Mouse (Mus musculus) stomach, embryonic 14.5 days (tissue): ENCODE results near the gene Id3. TPM values are rescaled to one million over a fixed set of nuclear protein-coding genes. Genes with fewer than 3 reads are reported as not detected.

ENCODE experiments used
- ATAC-seq: fragments of 200-750 bp; cut with Nextera tagmentation; 2 replicates; pipeline ENCODE4 v1.8.0; 2017; ENCODE audit warnings: low read depth, moderate TSS enrichment; ENCODE audit not compliant: insufficient number of reproducible peaks, insufficient read depth, low FRiP score
- H3K27ac ChIP-seq: fragments of 300-500 bp; sonication (generic); 2 replicates; pipeline ENCODE4 v1.5.1; 2014; ENCODE audit warnings: mild to moderate bottlenecking, low read length, moderate library complexity, mixed read lengths
- H3K27me3 ChIP-seq: fragments of 300-500 bp; sonication (generic); 2 replicates; pipeline ENCODE4 v1.6.1; 2014; ENCODE audit warnings: low read length, control low read depth, mixed read lengths; ENCODE audit not compliant: control insufficient read depth, insufficient read depth
- H3K36me3 ChIP-seq: fragments of 300-500 bp; sonication (generic); 2 replicates; pipeline ENCODE4 v1.6.1; 2014; ENCODE audit warnings: mild to moderate bottlenecking, control low read depth, low read length, moderate library complexity, mixed read lengths; ENCODE audit not compliant: control insufficient read depth, insufficient read depth
- H3K4me1 ChIP-seq: fragments of 300-500 bp; sonication (generic); 2 replicates; pipeline ENCODE4 v1.6.1; 2014; ENCODE audit warnings: low read length, control low read depth, mixed read lengths; ENCODE audit not compliant: control insufficient read depth, insufficient read depth
- H3K4me2 ChIP-seq: fragments of 300-500 bp; sonication (generic); replicated peaks from 2 replicates; pipeline ENCODE4 v1.6.1; 2014; ENCODE audit warnings: low read depth, low read length, control low read depth
- H3K4me3 ChIP-seq: fragments of 300-500 bp; sonication (generic); 2 replicates; pipeline ENCODE4 v1.5.1; 2014; ENCODE audit warnings: low read depth, low read length, control low read depth
- H3K9ac ChIP-seq: fragments of 300-500 bp; sonication (generic); replicated peaks from 2 replicates; pipeline ENCODE4 v1.6.1; 2014; ENCODE audit warnings: low read depth, mild to moderate bottlenecking, control low read depth, low read length, moderate library complexity, mixed read lengths
- H3K9me3 ChIP-seq: fragments of 300-500 bp; sonication (generic); 2 replicates; pipeline ENCODE4 v1.6.1; 2016; ENCODE audit warnings: low read depth, low read length, control low read depth; ENCODE audit not compliant: control insufficient read depth
- WGBS: fragments of 180-500 bp; shearing (Covaris S2); extraction: QIAGEN DNeasy Blood & Tissue Kit; methylation state at CpG from one replicate; pipeline ENCODE4 v1.1.7; 2014; 5-methylcytosine and 5-hydroxymethylcytosine counted together
- polyA plus RNA-seq: library from polyadenylated mRNA; unstranded; fragments of >200 nt; fragmentation: Nextera tagmentation; extraction: Ambion mirVana; gene quantifications from 2 replicates; pipeline ENCODE4 v1.2.1, GENCODE M21; 2014

The Id3 gene
- polyA plus RNA-seq, 1 experiment from 2014 or later = 404 TPM

GRCm38 (mm10) chr4:136142267-136143192, 767 bp upstream of the Id3 start:
- Histone ChIP-seq H3K9me3 (no peaks in the 10 kb centered on the region), H3K27ac (peak overlapping the region; percentile 97), H3K9ac (no peak overlapping the region), H3K36me3 (peaks cover 3% of the 10 kb centered on the region; the same call in 1 of the 2 replicates), H3K4me3 (peak overlapping the region; percentile 69; the same call in 1 of the 2 replicates), H3K4me1 (peaks cover 56% of the 10 kb centered on the region), H3K27me3 (no peaks in the 10 kb centered on the region), H3K4me2 (peak overlapping the region; percentile 76)
- no peak for ATAC-seq
- 4% methylated on average over 17 of the region's 17 CpGs for WGBS

- ATAC-seq = peak; percentile 8; the same call in 1 of the 2 replicates
- H3K4me2 ChIP-seq = peak overlapping the region; percentile 76
- H3K4me3 ChIP-seq = peak overlapping the region; percentile 69
- no peaks in the 10 kb centered on the region for H3K27me3 ChIP-seq
- H3K9ac ChIP-seq = peak overlapping the region; percentile 91
- H3K4me1 ChIP-seq = peaks cover 54% of the 10 kb centered on the region
- no peaks in the 10 kb centered on the region for H3K9me3 ChIP-seq
- peak overlapping the region; percentile 86 for H3K27ac ChIP-seq
- H3K36me3 ChIP-seq = peaks cover 3% of the 10 kb centered on the region; the same call in 1 of the 2 replicates
- WGBS = under 1% methylated on average over 50 of the region's 50 CpGs
These were observed 1.0 kb downstream of the Id3 start for GRCm38 (mm10) chr4:136144126-136144926.

GRCm38 (mm10) chr4:136144927-136145292, 1.6 kb downstream of the Id3 start:
- ATAC-seq = no peak
- Histone ChIP-seq H3K9me3 (no peaks in the 10 kb centered on the region), H3K4me3 (peak overlapping the region; percentile 69), H3K36me3 (peaks cover 3% of the 10 kb centered on the region; the same call in 1 of the 2 replicates), H3K27ac (peak overlapping the region; percentile 86), H3K9ac (peak overlapping the region; percentile 91), H3K27me3 (no peaks in the 10 kb centered on the region), H3K4me2 (peak overlapping the region; percentile 76), H3K4me1 (peaks cover 48% of the 10 kb centered on the region)
- 1% methylated on average over 11 of the region's 11 CpGs for WGBS

- H3K4me2 ChIP-seq = peak overlapping the region; percentile 76
- H3K4me1 ChIP-seq = peaks cover 49% of the 10 kb centered on the region
- H3K9ac ChIP-seq = peak overlapping the region; percentile 91
- no peak for ATAC-seq
- H3K36me3 ChIP-seq = peaks cover 3% of the 10 kb centered on the region; the same call in 1 of the 2 replicates
- peak overlapping the region; percentile 86 for H3K27ac ChIP-seq
- H3K4me3 ChIP-seq = peak overlapping the region; percentile 69
- no peaks in the 10 kb centered on the region for H3K9me3 ChIP-seq
- WGBS = 8% methylated on average over 11 of the region's 11 CpGs
- H3K27me3 ChIP-seq = no peaks in the 10 kb centered on the region
These were observed 2.1 kb downstream of the Id3 start for GRCm38 (mm10) chr4:136145362-136145885.

- Histone ChIP-seq H3K27ac (peak overlapping the region; percentile 86), H3K36me3 (peaks cover 3% of the 10 kb centered on the region; the same call in 1 of the 2 replicates), H3K9ac (peak overlapping the region; percentile 91; the same call in 1 of the 2 replicates), H3K9me3 (no peaks in the 10 kb centered on the region), H3K4me1 (peaks cover 48% of the 10 kb centered on the region), H3K4me3 (peak overlapping the region; percentile 69), H3K4me2 (peak overlapping the region; percentile 76), H3K27me3 (no peaks in the 10 kb centered on the region)
- WGBS = 19% methylated on average over 7 of the region's 7 CpGs
- no peak for ATAC-seq
These were observed 2.9 kb downstream of the Id3 start for GRCm38 (mm10) chr4:136145991-136146711.

DNA sequence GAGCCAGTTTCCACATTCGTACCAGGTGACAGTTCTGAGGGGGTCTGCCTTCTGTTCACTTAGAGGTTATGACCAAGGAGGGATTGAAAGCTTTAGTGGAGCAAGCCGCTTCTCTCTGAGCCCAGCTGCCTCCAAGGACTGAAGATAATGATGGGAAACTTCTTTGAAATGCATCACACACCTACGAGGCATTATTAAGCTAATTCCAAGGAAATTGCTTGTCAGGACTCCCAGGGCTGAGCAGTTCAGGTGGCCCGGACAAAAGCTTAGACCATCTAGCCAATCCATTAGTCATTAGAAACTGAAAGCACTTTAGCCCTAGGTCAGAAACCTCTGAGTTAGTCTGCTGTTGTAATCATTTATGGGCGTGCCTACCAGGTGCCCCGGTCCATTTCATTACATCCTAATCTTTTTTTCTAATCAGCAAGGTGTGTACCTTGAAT, 3.4 kb downstream of the Id3 start:
- peaks cover 42% of the 10 kb centered on the region for H3K4me1 ChIP-seq

GRCm38 (mm10) chr4:136147436-136148135, 4.3 kb downstream of the Id3 start:
- Histone ChIP-seq H3K27ac (peak overlapping the region; percentile 86), H3K9me3 (no peaks in the 10 kb centered on the region), H3K4me1 (peaks cover 40% of the 10 kb centered on the region), H3K9ac (peak overlapping the region; percentile 39; the same call in 1 of the 2 replicates), H3K4me2 (peak overlapping the region; percentile 55), H3K4me3 (peak overlapping the region; percentile 17), H3K27me3 (no peaks in the 10 kb centered on the region), H3K36me3 (peaks cover 3% of the 10 kb centered on the region; the same call in 1 of the 2 replicates)
- ATAC-seq = peak; percentile 71
- under 1% methylated on average over 47 of the region's 48 CpGs for WGBS

More for the DNA sequence above, 3.4 kb downstream of the Id3 start:
- peaks cover 3% of the 10 kb centered on the region; the same call in 1 of the 2 replicates for H3K36me3 ChIP-seq
- no peak overlapping the region; the same call in 1 of the 2 replicates for H3K9ac ChIP-seq
- peak overlapping the region; percentile 86; the same call in 1 of the 2 replicates for H3K27ac ChIP-seq
- H3K9me3 ChIP-seq = no peaks in the 10 kb centered on the region
- 10% methylated on average over 6 of the region's 6 CpGs for WGBS
- H3K4me2 ChIP-seq = peak overlapping the region; percentile 76
- ATAC-seq = no peak
- no peaks in the 10 kb centered on the region for H3K27me3 ChIP-seq
- H3K4me3 ChIP-seq = peak overlapping the region; percentile 1; the same call in 1 of the 2 replicates
